Mouse (Mus musculus): ENCODE results near the gene Aimp2.

The Aimp2 gene

DNA sequence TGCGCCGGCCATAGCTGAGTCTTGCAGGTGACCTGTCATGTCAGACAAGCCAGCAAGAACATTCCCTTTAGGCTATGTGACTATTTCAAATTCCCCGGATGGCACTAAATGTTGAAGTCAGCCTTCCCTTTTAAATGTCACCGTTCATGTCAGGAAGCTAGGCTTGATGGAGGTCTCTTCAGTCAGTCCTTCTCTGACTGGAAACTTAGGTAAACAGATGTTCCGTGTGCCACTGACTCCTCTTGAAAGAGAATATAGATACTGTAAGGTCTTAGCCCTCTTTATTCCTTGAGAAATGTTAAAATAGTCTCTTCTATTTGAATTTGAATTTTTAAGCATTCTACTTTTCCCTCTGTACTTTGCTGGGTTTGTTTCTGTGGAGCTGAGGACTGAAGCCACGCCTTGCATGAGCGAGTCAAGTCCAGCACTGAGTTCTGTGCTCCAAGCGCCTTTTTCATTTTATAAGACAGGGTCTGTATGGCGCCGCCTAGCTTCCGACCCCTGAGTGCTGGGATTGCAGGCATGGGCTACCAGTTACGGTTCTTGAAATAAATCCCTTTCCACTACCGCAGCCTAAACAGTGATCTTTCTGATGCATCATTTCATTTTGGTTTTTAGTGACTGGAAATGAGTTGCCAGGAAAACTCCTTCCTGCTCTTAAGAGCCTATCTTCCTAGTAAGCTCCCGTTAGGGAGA is 11.9 kb downstream of the Aimp2 start, which contains the start of gene Ankrd61:
Gene Ankrd61 (minus strand): TSS at position 51 of the 696 bp plus-strand sequence.
- DNase-seq, result no peak

DNA sequence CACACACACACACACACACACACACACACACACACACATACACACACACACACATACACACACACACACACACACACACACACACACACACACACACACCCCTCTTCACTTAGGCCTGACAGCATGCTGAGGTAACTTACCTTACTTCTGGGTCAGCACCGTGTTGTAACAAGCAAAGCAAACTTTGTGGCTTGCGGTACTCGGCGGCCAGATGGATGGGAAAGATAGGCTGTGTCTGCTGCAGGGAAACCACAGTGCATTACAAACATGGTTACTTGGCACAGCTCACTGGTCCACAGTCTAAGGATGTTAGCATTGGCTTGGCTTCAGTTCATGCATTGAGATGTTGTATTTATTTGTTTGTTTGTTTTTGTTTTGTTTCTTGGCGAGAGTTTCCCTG is 16.3 kb downstream of the Aimp2 start:
- DNase-seq, result no peak

DNA sequence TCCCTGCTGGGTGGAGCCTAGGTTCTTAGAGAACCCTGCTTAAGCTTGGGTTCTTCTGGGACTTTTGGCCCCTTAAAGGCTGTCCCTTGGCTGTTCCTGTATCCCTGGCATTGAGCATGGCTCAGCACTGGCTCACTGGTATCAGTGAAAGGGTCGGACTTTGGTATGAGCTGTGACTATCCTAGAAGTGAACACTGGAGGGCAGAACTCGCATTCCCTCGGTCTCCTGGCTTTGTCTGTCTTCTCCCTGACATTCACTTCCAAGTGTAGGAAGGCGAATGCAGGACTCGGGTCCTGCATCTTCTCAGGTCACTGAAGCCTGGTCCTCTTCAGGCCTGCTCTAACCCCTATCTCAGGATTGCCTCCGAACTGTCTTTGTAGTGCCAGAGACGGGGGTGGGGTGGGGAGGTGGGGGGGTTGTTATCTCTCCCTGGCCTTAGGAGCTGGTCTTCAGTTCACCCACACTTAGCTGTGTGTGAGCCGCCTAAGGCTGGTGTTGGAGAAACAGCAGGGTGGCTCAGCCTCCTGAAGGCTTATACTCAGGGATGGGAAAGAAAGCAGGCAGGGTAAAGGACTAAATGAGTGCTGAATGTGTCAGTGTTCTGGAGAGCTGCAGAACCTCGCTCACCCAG is 17.3 kb downstream of the Aimp2 start:
- DNase-seq, result no peak

DNA sequence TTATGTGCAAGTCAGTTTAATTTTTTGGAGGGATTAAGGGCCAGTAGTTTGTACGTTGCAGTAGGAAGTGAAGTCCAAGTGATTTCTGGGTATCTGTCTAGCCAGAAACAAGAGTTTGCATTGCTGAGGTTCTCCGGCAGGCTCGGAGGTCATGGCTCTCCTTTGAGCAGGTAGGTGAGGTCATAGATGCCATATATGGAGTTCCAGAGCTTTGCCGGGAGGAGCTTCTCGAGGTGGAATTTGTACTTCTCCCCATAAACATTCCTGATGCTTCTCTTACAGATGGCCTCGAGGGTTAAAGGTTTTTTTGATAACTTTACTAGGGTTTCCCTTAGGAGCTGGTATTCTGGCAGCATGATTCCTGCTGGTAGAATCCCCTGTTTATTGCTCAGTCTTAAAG is 18.9 kb downstream of the Aimp2 start:
- DNase-seq, result no peak

DNA sequence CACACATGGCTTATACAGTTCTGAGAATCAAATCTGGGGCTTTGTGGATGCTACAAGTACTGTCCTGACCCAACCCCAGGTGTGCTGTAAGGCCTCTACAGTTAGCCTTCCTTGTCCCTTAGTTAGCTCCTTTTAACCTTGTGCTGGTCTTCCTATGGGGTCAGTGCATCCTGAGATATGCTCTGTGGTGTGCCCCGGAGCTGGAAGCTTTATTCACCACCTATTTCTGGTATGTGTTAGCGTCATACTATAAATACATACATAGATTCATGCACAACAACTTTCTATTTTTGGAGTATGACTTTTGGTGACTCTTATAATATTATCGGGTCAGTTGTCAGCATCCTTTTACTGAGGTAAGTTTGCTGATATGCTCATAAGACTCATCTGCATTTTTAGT is 24.4 kb downstream of the Aimp2 start:
- DNase-seq, result no peak

DNA sequence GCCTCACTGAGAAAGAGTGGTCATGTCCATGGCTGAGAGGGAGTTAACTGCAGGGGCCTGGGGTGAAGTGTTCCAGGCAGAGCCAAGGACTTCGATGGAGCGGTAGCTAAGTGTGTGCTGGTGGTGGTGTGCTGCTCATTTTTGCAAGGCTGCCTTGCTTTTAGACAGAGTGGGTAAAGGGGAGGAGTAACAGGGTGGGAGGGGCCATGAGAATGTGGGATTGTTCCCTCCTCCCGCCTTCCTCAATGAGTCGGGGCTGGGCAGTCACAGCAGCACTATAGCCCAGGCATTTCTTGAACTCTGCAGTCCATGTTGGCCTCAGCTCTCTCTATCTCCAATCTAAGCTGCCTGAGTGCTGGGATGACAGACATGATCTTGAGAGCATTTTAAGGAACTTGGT is 35.1 kb downstream of the Aimp2 start:
- DNase-seq, result no peak

DNA sequence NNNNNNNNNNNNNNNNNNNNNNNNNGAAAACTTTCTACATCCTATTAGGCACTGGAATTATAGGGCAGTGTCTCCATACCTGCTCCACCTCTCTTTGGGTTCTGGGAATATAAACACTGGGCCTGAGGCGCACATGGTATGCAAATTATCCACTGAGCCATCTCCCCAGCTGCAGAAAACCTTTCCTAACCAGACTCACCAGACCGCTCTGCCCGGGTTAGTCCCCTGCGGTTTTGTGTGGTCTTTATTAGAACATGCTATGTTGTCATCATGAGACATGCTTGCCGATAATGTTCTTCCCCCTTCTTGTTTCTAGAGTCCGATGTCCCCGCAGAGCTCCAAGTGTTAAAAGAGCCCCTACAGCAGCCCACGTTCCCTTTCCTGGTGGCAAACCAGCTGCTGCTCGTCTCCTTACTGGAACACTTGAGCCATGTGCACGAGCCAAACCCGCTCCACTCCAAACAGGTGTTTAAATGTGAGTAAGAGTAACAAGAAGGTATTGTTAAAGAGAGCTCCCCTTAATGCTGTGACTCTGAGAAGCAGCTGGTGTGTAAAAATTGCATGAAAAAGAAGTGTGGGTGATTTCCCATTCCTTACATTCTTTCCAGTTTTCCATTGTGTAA is 38.0 kb downstream of the Aimp2 start:
- DNase-seq, result no peak
